Mouse (Mus musculus): ENCODE results near the gene Elovl4. TPM values are rescaled to one million over a fixed set of nuclear protein-coding genes. Genes with fewer than 3 reads are reported as not detected.

Elovl4 gene
- 21.6 and 34.3 TPM in 2 replicates for polyA plus RNA-seq (2015; fragmentation: Nextera tagmentation; extraction: Ambion mirVana)

DNA sequence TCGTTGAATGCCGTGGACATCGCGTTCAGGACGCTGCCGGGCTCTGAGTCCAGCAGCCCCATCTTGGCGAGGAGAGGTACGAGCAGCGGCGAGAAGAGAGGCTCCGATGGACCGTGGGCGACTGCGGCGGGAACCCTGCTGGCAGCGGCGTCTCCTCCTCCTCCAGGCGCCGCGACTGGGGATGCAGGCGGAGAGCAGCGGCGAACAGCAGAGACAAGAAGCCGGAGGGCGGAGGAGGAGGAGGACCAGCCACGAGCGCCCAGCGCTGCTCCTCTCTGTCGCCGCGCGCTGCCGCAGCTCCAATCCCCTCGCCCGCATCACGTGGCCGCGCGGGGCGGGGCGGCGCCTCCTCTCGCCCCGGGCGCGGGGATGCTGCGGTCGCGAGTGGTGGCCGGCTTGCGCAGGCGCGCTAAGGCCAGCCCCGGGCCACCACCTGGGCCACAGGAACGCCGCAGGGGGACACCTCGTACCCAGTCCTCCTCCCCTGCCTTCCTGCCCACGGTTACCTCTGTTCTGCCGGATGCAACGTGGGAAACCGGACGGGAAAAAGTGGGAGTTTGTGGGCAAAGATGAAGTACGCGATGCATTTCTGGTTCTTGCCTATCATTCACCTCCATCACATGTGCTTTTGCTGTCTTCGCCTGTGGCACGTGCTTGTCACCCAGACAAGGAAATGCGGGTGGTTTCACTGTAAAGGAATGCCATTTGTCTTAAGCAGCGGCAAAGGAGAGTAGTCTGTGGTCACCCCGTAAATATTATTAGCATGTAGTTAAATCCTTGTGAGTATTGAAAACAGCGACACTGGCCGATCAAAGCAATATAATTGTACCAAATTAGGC, at the start of gene Elovl4:
Gene Elovl4, minus strand, starts transcription at position 301 of the 839 bp plus-strand sequence.
- peak; percentile 90 for ATAC-seq (ENCODE audit: insufficient read depth, low FRiP score)
- no peaks in the 10 kb centered on the region for H3K9me3 ChIP-seq (replicated peaks; ENCODE audit: control insufficient read depth, low read length)
- H3K27me3 ChIP-seq (ENCODE audit: control insufficient read depth, insufficient read depth, low read length): peaks cover 22% of the 10 kb centered on the region
- H3K4me2 ChIP-seq (ENCODE audit: low read depth, low read length): peak within 1 kb of the TSS; percentile 98
- no peak within 1 kb of the TSS for H3K27ac ChIP-seq (ENCODE audit: low read length)
- 0 out of 2 replicates have a peak, but pooled peaks cover 5% of the 10 kb centered on the region for H3K4me1 ChIP-seq (ENCODE audit: control insufficient read depth, insufficient read depth, low read length)
- peak within 1 kb of the TSS; percentile 72 for H3K4me3 ChIP-seq (replicated peaks; ENCODE audit: low read length)
- 2% methylated on average over 65 of the region's 71 CpGs for WGBS
- peak within 1 kb of the TSS; percentile 74 for H3K9ac ChIP-seq (ENCODE audit: low read length)
- H3K36me3 ChIP-seq (ENCODE audit: control insufficient read depth, insufficient read depth, low read length): no peaks in the 10 kb centered on the region

DNA sequence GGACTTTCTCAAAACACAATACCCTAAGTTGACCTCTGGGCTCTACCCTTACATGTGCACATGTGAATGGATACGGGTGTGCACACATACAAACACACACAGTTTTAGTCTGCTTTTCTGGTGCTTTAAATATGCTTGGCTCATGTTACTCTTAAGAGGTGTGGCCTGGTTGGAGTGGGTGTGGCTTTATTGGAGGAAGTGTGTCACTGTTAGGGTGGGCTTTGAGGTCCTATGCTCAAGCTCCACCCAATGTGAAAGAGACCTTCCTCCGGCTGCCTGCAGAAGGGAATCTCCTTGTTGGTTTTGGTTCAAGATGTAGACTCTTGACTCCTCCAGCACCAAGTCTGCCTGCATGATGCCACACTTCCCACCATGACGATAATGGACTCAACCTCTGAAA, 46.4 kb upstream of the Elovl4 start:
- no peak overlapping the region for H3K4me2 ChIP-seq (ENCODE audit: low read depth, low read length)
- 87% methylated on average over 3 of the region's 3 CpGs for WGBS
- no peak overlapping the region for H3K4me3 ChIP-seq (replicated peaks; ENCODE audit: low read length)

DNA sequence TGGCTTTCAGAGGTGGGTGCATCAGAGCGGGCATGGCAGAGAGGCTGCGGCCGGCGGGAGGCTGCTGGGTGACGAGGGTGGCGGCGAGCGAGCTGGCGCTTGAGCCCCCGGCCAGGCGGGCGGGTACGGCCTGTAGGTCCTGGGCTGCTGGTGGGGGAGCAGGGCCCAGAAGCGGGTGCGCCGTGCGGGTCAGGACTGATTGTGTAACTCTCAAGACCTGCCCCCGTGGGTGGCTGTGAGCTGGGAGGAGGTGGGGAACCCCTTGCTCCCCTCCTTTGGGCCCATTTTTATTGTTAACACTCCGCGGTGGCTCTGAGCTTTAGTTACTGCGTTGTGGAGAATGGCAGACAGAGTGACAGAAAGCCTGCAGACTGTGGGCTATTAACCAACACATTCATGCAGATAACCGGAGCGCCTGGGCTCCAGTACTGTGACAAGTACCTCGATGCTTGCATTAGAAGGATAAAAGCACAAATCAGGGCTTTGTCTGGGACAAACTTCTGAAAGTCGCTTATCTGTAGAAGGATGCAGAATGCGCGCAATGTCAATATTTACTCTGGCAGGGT, 28.8 kb upstream of the Elovl4 start:
- H3K4me3 ChIP-seq (replicated peaks; ENCODE audit: low read length): peak overlapping the region; percentile 94
- peak; percentile 77 for ATAC-seq (ENCODE audit: insufficient read depth, low FRiP score)
- WGBS: under 1% methylated on average over 27 of the region's 27 CpGs

More for the DNA sequence above, 46.4 kb upstream of the Elovl4 start:
- H3K36me3 ChIP-seq (ENCODE audit: control insufficient read depth, insufficient read depth, low read length): peaks cover 9% of the 10 kb centered on the region
- H3K9me3 ChIP-seq (replicated peaks; ENCODE audit: control insufficient read depth, low read length): no peaks in the 10 kb centered on the region
- H3K9ac ChIP-seq (ENCODE audit: low read length): no peak overlapping the region
- H3K27ac ChIP-seq (ENCODE audit: low read length): no peak overlapping the region
- no peaks in the 10 kb centered on the region for H3K4me1 ChIP-seq (ENCODE audit: control insufficient read depth, insufficient read depth, low read length)
- no peaks in the 10 kb centered on the region for H3K27me3 ChIP-seq (ENCODE audit: control insufficient read depth, insufficient read depth, low read length)
- no peak for ATAC-seq (ENCODE audit: insufficient read depth, low FRiP score)

GRCm38 (mm10) chr9:83833811-83834747, 28.0 kb upstream of the Elovl4 start, which contains the start of gene Ttk:
Gene Ttk (plus strand): TSS chr9:83834689.
- H3K4me1 ChIP-seq (ENCODE audit: control insufficient read depth, insufficient read depth, low read length): peaks cover 3% of the 10 kb centered on the region; the same call in 1 of the 2 replicates
- no peaks in the 10 kb centered on the region for H3K36me3 ChIP-seq (ENCODE audit: control insufficient read depth, insufficient read depth, low read length)
- WGBS: 1% methylated on average over 38 of the region's 38 CpGs
- peak within 1 kb of the TSS; percentile 83 for H3K9ac ChIP-seq (ENCODE audit: low read length)
- H3K9me3 ChIP-seq (replicated peaks; ENCODE audit: control insufficient read depth, low read length): no peaks in the 10 kb centered on the region
- peak within 1 kb of the TSS; percentile 71 for H3K4me2 ChIP-seq (ENCODE audit: low read depth, low read length)
- H3K27me3 ChIP-seq (ENCODE audit: control insufficient read depth, insufficient read depth, low read length): no peaks in the 10 kb centered on the region
- peak within 1 kb of the TSS; percentile 58 for H3K27ac ChIP-seq (ENCODE audit: low read length)
- H3K4me3 ChIP-seq (replicated peaks; ENCODE audit: low read length): peak within 1 kb of the TSS; percentile 94
- peak; percentile 99 for ATAC-seq (ENCODE audit: insufficient read depth, low FRiP score)

More for the DNA sequence above, 28.8 kb upstream of the Elovl4 start:
- no peaks in the 10 kb centered on the region for H3K27me3 ChIP-seq (ENCODE audit: control insufficient read depth, insufficient read depth, low read length)
- no peaks in the 10 kb centered on the region for H3K9me3 ChIP-seq (replicated peaks; ENCODE audit: control insufficient read depth, low read length)
- peak overlapping the region; percentile 71 for H3K4me2 ChIP-seq (ENCODE audit: low read depth, low read length)
- peak overlapping the region; percentile 33; the same call in 1 of the 2 replicates for H3K27ac ChIP-seq (ENCODE audit: low read length)
- peak overlapping the region; percentile 83 for H3K9ac ChIP-seq (ENCODE audit: low read length)
- no peaks in the 10 kb centered on the region for H3K36me3 ChIP-seq (ENCODE audit: control insufficient read depth, insufficient read depth, low read length)
- peaks cover 3% of the 10 kb centered on the region; the same call in 1 of the 2 replicates for H3K4me1 ChIP-seq (ENCODE audit: control insufficient read depth, insufficient read depth, low read length)

DNA sequence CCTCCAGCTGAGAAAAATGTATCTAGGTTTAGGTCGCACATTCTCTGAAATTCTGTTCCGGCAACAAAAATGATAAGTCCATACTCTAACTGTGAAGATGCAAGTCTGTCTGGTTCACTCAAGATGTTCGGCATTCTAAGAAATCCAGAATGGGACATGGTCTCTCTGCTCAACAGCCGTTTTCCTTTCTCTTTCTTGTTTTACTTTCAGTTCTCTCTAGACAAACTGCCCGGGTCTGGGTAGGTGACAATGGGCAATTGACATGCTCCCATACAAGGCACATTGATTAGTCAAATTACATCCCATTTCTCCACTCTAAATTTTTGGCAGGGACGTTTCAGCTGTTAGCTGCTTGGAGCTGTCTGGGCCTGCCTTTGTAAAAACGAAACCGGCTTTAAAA, 25.1 kb upstream of the Elovl4 start:
- Histone ChIP-seq H3K36me3 (ENCODE audit: control insufficient read depth, insufficient read depth, low read length) (no peaks in the 10 kb centered on the region), H3K4me3 (replicated peaks; ENCODE audit: low read length) (no peak overlapping the region), H3K27ac (ENCODE audit: low read length) (no peak overlapping the region), H3K9ac (ENCODE audit: low read length) (no peak overlapping the region), H3K4me2 (ENCODE audit: low read depth, low read length) (no peak overlapping the region), H3K27me3 (ENCODE audit: control insufficient read depth, insufficient read depth, low read length) (no peaks in the 10 kb centered on the region), H3K9me3 (replicated peaks; ENCODE audit: control insufficient read depth, low read length) (no peaks in the 10 kb centered on the region), H3K4me1 (ENCODE audit: control insufficient read depth, insufficient read depth, low read length) (peaks cover 3% of the 10 kb centered on the region; the same call in 1 of the 2 replicates)
- ATAC-seq (ENCODE audit: insufficient read depth, low FRiP score): no peak
- 74% methylated on average over 8 of the region's 8 CpGs for WGBS

DNA sequence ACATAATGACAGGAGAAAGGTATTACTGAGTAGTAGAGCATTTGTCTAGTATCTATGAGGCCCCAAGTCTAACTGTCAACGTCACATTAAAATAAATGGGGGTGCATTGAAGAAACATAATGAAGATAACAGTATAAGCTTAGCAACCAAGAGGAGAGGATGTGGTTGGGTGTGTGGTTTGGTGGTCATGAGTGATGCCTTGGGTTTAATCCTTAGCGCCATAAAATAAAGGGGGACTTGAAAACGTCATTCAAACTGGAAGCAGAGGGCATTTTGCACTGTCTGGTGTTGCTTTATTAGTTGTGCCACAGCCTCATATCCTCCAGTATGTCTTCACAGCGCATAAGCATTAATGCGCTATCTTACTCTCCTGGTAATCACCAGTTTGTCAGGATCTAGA, 23.8 kb upstream of the Elovl4 start:
- no peak overlapping the region for H3K4me3 ChIP-seq (replicated peaks; ENCODE audit: low read length)
- H3K9me3 ChIP-seq (replicated peaks; ENCODE audit: control insufficient read depth, low read length): no peaks in the 10 kb centered on the region
- ATAC-seq (ENCODE audit: insufficient read depth, low FRiP score): no peak
- H3K4me2 ChIP-seq (ENCODE audit: low read depth, low read length): no peak overlapping the region
- 79% methylated on average over 5 of the region's 5 CpGs for WGBS
- H3K4me1 ChIP-seq (ENCODE audit: control insufficient read depth, insufficient read depth, low read length): no peaks in the 10 kb centered on the region
- no peaks in the 10 kb centered on the region for H3K27me3 ChIP-seq (ENCODE audit: control insufficient read depth, insufficient read depth, low read length)
- no peaks in the 10 kb centered on the region for H3K36me3 ChIP-seq (ENCODE audit: control insufficient read depth, insufficient read depth, low read length)
- H3K27ac ChIP-seq (ENCODE audit: low read length): no peak overlapping the region
- no peak overlapping the region for H3K9ac ChIP-seq (ENCODE audit: low read length)

- 62% methylated on average over 5 of the region's 5 CpGs for WGBS
Observed at GRCm38 (mm10) chr9:83822925-83823324, 16.8 kb upstream of the Elovl4 start.

DNA sequence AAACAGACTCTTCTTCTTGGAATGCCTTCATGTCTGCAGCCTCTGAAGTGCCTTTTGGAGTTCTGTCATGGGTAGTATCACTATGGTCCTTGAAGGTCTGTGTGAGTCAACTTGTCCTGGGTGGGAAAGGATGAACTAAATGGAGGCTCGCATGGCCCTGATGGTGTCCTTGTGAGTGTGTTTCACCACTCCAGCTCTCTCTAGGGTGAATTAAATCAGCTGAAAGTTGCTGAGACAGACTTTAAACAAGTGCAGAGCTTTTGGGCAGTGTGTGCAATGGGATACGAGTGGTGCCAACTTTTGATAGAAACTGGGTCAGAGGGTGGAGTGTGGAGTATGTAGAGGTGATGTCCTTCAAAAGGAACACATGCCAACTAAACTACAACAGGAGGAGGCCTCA, 14.9 kb upstream of the Elovl4 start:
- 83% methylated on average over 2 of the region's 2 CpGs for WGBS
- Histone ChIP-seq H3K4me1 (ENCODE audit: control insufficient read depth, insufficient read depth, low read length) (no peaks in the 10 kb centered on the region), H3K36me3 (ENCODE audit: control insufficient read depth, insufficient read depth, low read length) (no peaks in the 10 kb centered on the region), H3K27me3 (ENCODE audit: control insufficient read depth, insufficient read depth, low read length) (no peaks in the 10 kb centered on the region), H3K9me3 (replicated peaks; ENCODE audit: control insufficient read depth, low read length) (no peaks in the 10 kb centered on the region), H3K9ac (ENCODE audit: low read length) (no peak overlapping the region), H3K27ac (ENCODE audit: low read length) (no peak overlapping the region), H3K4me2 (ENCODE audit: low read depth, low read length) (no peak overlapping the region), H3K4me3 (replicated peaks; ENCODE audit: low read length) (no peak overlapping the region)
- no peak for ATAC-seq (ENCODE audit: insufficient read depth, low FRiP score)

More at GRCm38 (mm10) chr9:83822925-83823324, 16.8 kb upstream of the Elovl4 start:
- no peak overlapping the region for H3K27ac ChIP-seq (ENCODE audit: low read length)
- no peaks in the 10 kb centered on the region for H3K4me1 ChIP-seq (ENCODE audit: control insufficient read depth, insufficient read depth, low read length)
- H3K27me3 ChIP-seq (ENCODE audit: control insufficient read depth, insufficient read depth, low read length): no peaks in the 10 kb centered on the region
- no peak overlapping the region for H3K9ac ChIP-seq (ENCODE audit: low read length)
- H3K4me2 ChIP-seq (ENCODE audit: low read depth, low read length): no peak overlapping the region
- H3K4me3 ChIP-seq (replicated peaks; ENCODE audit: low read length): no peak overlapping the region
- no peaks in the 10 kb centered on the region for H3K9me3 ChIP-seq (replicated peaks; ENCODE audit: control insufficient read depth, low read length)
- ATAC-seq (ENCODE audit: insufficient read depth, low FRiP score): no peak
- H3K36me3 ChIP-seq (ENCODE audit: control insufficient read depth, insufficient read depth, low read length): no peaks in the 10 kb centered on the region
